Mouse (Mus musculus) liver, embryonic 18 days (tissue): ENCODE results near the gene Mas1. TPM values are rescaled to one million over a fixed set of nuclear protein-coding genes. Genes with fewer than 3 reads are reported as not detected.

ENCODE experiments used
- polyA plus RNA-seq: library from polyadenylated mRNA; depleted of rRNA; stranded (reverse); fragments of >200 nt; gene quantifications from 2 replicates; pipeline ENCODE4 v1.2.3, GENCODE M21; 2012; rRNA removed

The Mas1 gene
- polyA plus RNA-seq, result 0.27 and 0.38 TPM in 2 replicates

GRCm38 (mm10) chr17:12868043-12868442 is at the start of gene Mas1:
TSS of gene Mas1 (minus strand) at chr17:12868143.

GRCm38 (mm10) chr17:12915881-12916583 is 48.1 kb upstream of the Mas1 start, which contains the start of gene Mrpl18:
TSS of gene Mrpl18 (minus strand) at chr17:12916345.

GRCm38 (mm10) chr17:12915488-12915880 is 47.5 kb upstream of the Mas1 start, which contains the start of gene Tcp1:
TSS of gene Tcp1 (plus strand) at chr17:12915701.

GRCm38 (mm10) chr17:12909361-12910280 is 41.7 kb upstream of the Mas1 start, which contains the start of gene Pnldc1:
TSS of gene Pnldc1 (minus strand) at chr17:12910230.

GRCm38 (mm10) chr17:12875734-12876133 is 7.8 kb upstream of the Mas1 start, which contains the start of gene Mrgprh:
TSS of gene Mrgprh (plus strand) at chr17:12876034.

Other genes starting within 250 kb of the Mas1 start
- gene Slc22a1, start 192.3 kb downstream of the Mas1 start, polyA plus RNA-seq, result 0.32 and 1.2 TPM in 2 replicates
- 11.6 and 14.6 TPM in 2 replicates for gene Igf2r, start 98.5 kb downstream of the Mas1 start, polyA plus RNA-seq
- gene Mrgprh, start 7.9 kb upstream of the Mas1 start, polyA plus RNA-seq, result 0.02 TPM in 1 of 2 replicates, not detected in the other
- gene Pnldc1, start 42.1 kb upstream of the Mas1 start, polyA plus RNA-seq, result 0.46 and 0.55 TPM in 2 replicates
- 70.9 and 77.0 TPM in 2 replicates for gene Tcp1, start 47.6 kb upstream of the Mas1 start, polyA plus RNA-seq
- 34.3 and 39.2 TPM in 2 replicates for gene Mrpl18, start 48.2 kb upstream of the Mas1 start, polyA plus RNA-seq
- gene Acat3, start 72.5 kb upstream of the Mas1 start, polyA plus RNA-seq, result 19.5 and 24.5 TPM in 2 replicates
- gene Acat2, start 92.6 kb upstream of the Mas1 start, polyA plus RNA-seq, result 42.8 and 51.3 TPM in 2 replicates
- 20.2 and 22.4 TPM in 2 replicates for gene Wtap, start 126.0 kb upstream of the Mas1 start, polyA plus RNA-seq
- 153 and 171 TPM in 2 replicates for gene Sod2, start 138.7 kb upstream of the Mas1 start, polyA plus RNA-seq
- 0.03 TPM in 1 of 2 replicates, not detected in the other for gene Gpr31b, start 184.2 kb upstream of the Mas1 start, polyA plus RNA-seq
- 0.04 and 0.06 TPM in 2 replicates for gene Tcp10b, start 193.0 kb upstream of the Mas1 start, polyA plus RNA-seq